Mouse (Mus musculus): Measurements from ENCODE around the gene D17Wsu92e. TPM values are rescaled to one million over a fixed set of nuclear protein-coding genes. Genes with fewer than 3 reads are reported as not detected.

The D17Wsu92e gene
- polyA plus RNA-seq, 1 experiment from 2014 or later: 11.1 TPM

GRCm38 (mm10) chr17:27719663-27720062, 100.8 kb downstream of the D17Wsu92e start:
- Histone ChIP-seq H3K27me3 (ENCODE audit: control insufficient read depth, insufficient read depth, low read length) (no peaks in the 10 kb centered on the region), H3K27ac (no peak overlapping the region), H3K36me3 (replicated peaks; ENCODE audit: control insufficient read depth, insufficient read depth) (no peaks in the 10 kb centered on the region), H3K4me2 (replicated peaks) (no peak overlapping the region), H3K9me3 (ENCODE audit: control insufficient read depth, low read length) (no peaks in the 10 kb centered on the region), H3K4me1 (replicated peaks; ENCODE audit: control insufficient read depth, insufficient read depth, low read length) (0 out of 2 replicates have a peak, but pooled peaks cover 9% of the 10 kb centered on the region), H3K4me3 (replicated peaks; ENCODE audit: low read length) (no peak overlapping the region), H3K9ac (no peak overlapping the region)
- 73% methylated on average over 14 of the region's 14 CpGs for WGBS
- DNase-seq (ENCODE audit: low spot score) (no peak), ATAC-seq (ENCODE audit: low FRiP score) (no peak)

- ATAC-seq (ENCODE audit: low FRiP score) (no peak), DNase-seq (ENCODE audit: low spot score) (peak; percentile 55)
- WGBS: 53% methylated on average over 5 of the region's 5 CpGs
Observed at GRCm38 (mm10) chr17:27718250-27718649, 102.2 kb downstream of the D17Wsu92e start.

GRCm38 (mm10) chr17:27716804-27717203, 103.6 kb downstream of the D17Wsu92e start:
- H3K27me3 ChIP-seq (ENCODE audit: control insufficient read depth, insufficient read depth, low read length): no peaks in the 10 kb centered on the region
- WGBS: 4% methylated on average over 16 of the region's 16 CpGs
- H3K4me3 ChIP-seq (replicated peaks; ENCODE audit: low read length): peak overlapping the region; percentile 6; the same call in 1 of the 2 replicates
- no peak overlapping the region for H3K27ac ChIP-seq
- peak overlapping the region; percentile 39 for H3K4me2 ChIP-seq (replicated peaks)
- H3K9ac ChIP-seq: peak overlapping the region; percentile 4; the same call in 1 of the 2 replicates
- no peak for ATAC-seq (ENCODE audit: low FRiP score)
- no peaks in the 10 kb centered on the region for H3K36me3 ChIP-seq (replicated peaks; ENCODE audit: control insufficient read depth, insufficient read depth)
- H3K4me1 ChIP-seq (replicated peaks; ENCODE audit: control insufficient read depth, insufficient read depth, low read length): 0 out of 2 replicates have a peak, but pooled peaks cover 9% of the 10 kb centered on the region
- no peak for DNase-seq (ENCODE audit: low spot score)
- H3K9me3 ChIP-seq (ENCODE audit: control insufficient read depth, low read length): no peaks in the 10 kb centered on the region

More at GRCm38 (mm10) chr17:27718250-27718649, 102.2 kb downstream of the D17Wsu92e start:
- H3K4me2 ChIP-seq (replicated peaks): no peak overlapping the region
- H3K9ac ChIP-seq: no peak overlapping the region
- H3K36me3 ChIP-seq (replicated peaks; ENCODE audit: control insufficient read depth, insufficient read depth): no peaks in the 10 kb centered on the region
- no peaks in the 10 kb centered on the region for H3K27me3 ChIP-seq (ENCODE audit: control insufficient read depth, insufficient read depth, low read length)
- no peaks in the 10 kb centered on the region for H3K9me3 ChIP-seq (ENCODE audit: control insufficient read depth, low read length)
- 0 out of 2 replicates have a peak, but pooled peaks cover 9% of the 10 kb centered on the region for H3K4me1 ChIP-seq (replicated peaks; ENCODE audit: control insufficient read depth, insufficient read depth, low read length)
- no peak overlapping the region for H3K27ac ChIP-seq
- H3K4me3 ChIP-seq (replicated peaks; ENCODE audit: low read length): no peak overlapping the region

GRCm38 (mm10) chr17:27712832-27713231, 107.6 kb downstream of the D17Wsu92e start:
- DNase-seq (ENCODE audit: low spot score) (no peak), ATAC-seq (ENCODE audit: low FRiP score) (no peak)
- Histone ChIP-seq H3K4me2 (replicated peaks) (no peak overlapping the region), H3K4me1 (replicated peaks; ENCODE audit: control insufficient read depth, insufficient read depth, low read length) (peaks cover 6% of the 10 kb centered on the region; the same call in 1 of the 2 replicates), H3K9me3 (ENCODE audit: control insufficient read depth, low read length) (no peaks in the 10 kb centered on the region), H3K36me3 (replicated peaks; ENCODE audit: control insufficient read depth, insufficient read depth) (no peaks in the 10 kb centered on the region), H3K4me3 (replicated peaks; ENCODE audit: low read length) (no peak overlapping the region), H3K9ac (no peak overlapping the region), H3K27me3 (ENCODE audit: control insufficient read depth, insufficient read depth, low read length) (no peaks in the 10 kb centered on the region), H3K27ac (no peak overlapping the region)
- WGBS: 60% methylated on average over 1 of the region's 1 CpGs

- Histone ChIP-seq H3K27me3 (ENCODE audit: control insufficient read depth, insufficient read depth, low read length) (no peaks in the 10 kb centered on the region), H3K27ac (no peak overlapping the region), H3K9ac (no peak overlapping the region), H3K9me3 (ENCODE audit: control insufficient read depth, low read length) (no peaks in the 10 kb centered on the region), H3K4me1 (replicated peaks; ENCODE audit: control insufficient read depth, insufficient read depth, low read length) (no peaks in the 10 kb centered on the region; the same call in 1 of the 2 replicates), H3K36me3 (replicated peaks; ENCODE audit: control insufficient read depth, insufficient read depth) (0 out of 2 replicates have a peak, but pooled peaks cover 5% of the 10 kb centered on the region), H3K4me3 (replicated peaks; ENCODE audit: low read length) (no peak overlapping the region), H3K4me2 (replicated peaks) (no peak overlapping the region)
- 74% methylated on average over 5 of the region's 5 CpGs for WGBS
- no peak for DNase-seq (ENCODE audit: low spot score)
- no peak for ATAC-seq (ENCODE audit: low FRiP score)
Observed at GRCm38 (mm10) chr17:27709650-27710049, 110.8 kb downstream of the D17Wsu92e start.

- Histone ChIP-seq H3K4me2 (replicated peaks) (peak overlapping the region; percentile 47), H3K27ac (no peak overlapping the region), H3K9ac (no peak overlapping the region; the same call in 1 of the 2 replicates), H3K4me3 (replicated peaks; ENCODE audit: low read length) (0 out of 2 replicates have a peak overlapping the region, but pooled peaks have one; percentile 8), H3K4me1 (replicated peaks; ENCODE audit: control insufficient read depth, insufficient read depth, low read length) (no peaks in the 10 kb centered on the region; the same call in 1 of the 2 replicates), H3K9me3 (ENCODE audit: control insufficient read depth, low read length) (no peaks in the 10 kb centered on the region), H3K36me3 (replicated peaks; ENCODE audit: control insufficient read depth, insufficient read depth) (0 out of 2 replicates have a peak, but pooled peaks cover 8% of the 10 kb centered on the region), H3K27me3 (ENCODE audit: control insufficient read depth, insufficient read depth, low read length) (no peaks in the 10 kb centered on the region)
- ATAC-seq (ENCODE audit: low FRiP score): peak; percentile 85
- DNase-seq (ENCODE audit: low spot score): peak; percentile 66
- WGBS: 6% methylated on average over 25 of the region's 25 CpGs
Observed at GRCm38 (mm10) chr17:27707954-27708661, 112.3 kb downstream of the D17Wsu92e start.

GRCm38 (mm10) chr17:27705661-27706060, 114.8 kb downstream of the D17Wsu92e start:
- ATAC-seq (ENCODE audit: low FRiP score) (no peak), DNase-seq (ENCODE audit: low spot score) (no peak)
- Histone ChIP-seq H3K27me3 (ENCODE audit: control insufficient read depth, insufficient read depth, low read length) (no peaks in the 10 kb centered on the region), H3K36me3 (replicated peaks; ENCODE audit: control insufficient read depth, insufficient read depth) (0 out of 2 replicates have a peak, but pooled peaks cover 8% of the 10 kb centered on the region), H3K4me1 (replicated peaks; ENCODE audit: control insufficient read depth, insufficient read depth, low read length) (no peaks in the 10 kb centered on the region; the same call in 1 of the 2 replicates), H3K4me3 (replicated peaks; ENCODE audit: low read length) (no peak overlapping the region), H3K9ac (no peak overlapping the region), H3K27ac (no peak overlapping the region), H3K9me3 (ENCODE audit: control insufficient read depth, low read length) (no peaks in the 10 kb centered on the region), H3K4me2 (replicated peaks) (no peak overlapping the region)
- 40% methylated on average over 10 of the region's 10 CpGs for WGBS

GRCm38 (mm10) chr17:27703961-27704621, 116.4 kb downstream of the D17Wsu92e start:
- 65% methylated on average over 5 of the region's 5 CpGs for WGBS
- H3K9me3 ChIP-seq (ENCODE audit: control insufficient read depth, low read length): no peaks in the 10 kb centered on the region
- 0 out of 2 replicates have a peak, but pooled peaks cover 8% of the 10 kb centered on the region for H3K36me3 ChIP-seq (replicated peaks; ENCODE audit: control insufficient read depth, insufficient read depth)
- DNase-seq (ENCODE audit: low spot score) (peak; percentile 60), ATAC-seq (ENCODE audit: low FRiP score) (no peak)
- no peak overlapping the region for H3K4me2 ChIP-seq (replicated peaks)
- no peak overlapping the region for H3K4me3 ChIP-seq (replicated peaks; ENCODE audit: low read length)
- H3K4me1 ChIP-seq (replicated peaks; ENCODE audit: control insufficient read depth, insufficient read depth, low read length): no peaks in the 10 kb centered on the region; the same call in 1 of the 2 replicates
- no peak overlapping the region for H3K9ac ChIP-seq
- H3K27ac ChIP-seq: no peak overlapping the region
- no peaks in the 10 kb centered on the region for H3K27me3 ChIP-seq (ENCODE audit: control insufficient read depth, insufficient read depth, low read length)

- H3K36me3 ChIP-seq (replicated peaks; ENCODE audit: control insufficient read depth, insufficient read depth): 0 out of 2 replicates have a peak, but pooled peaks cover 8% of the 10 kb centered on the region
- no peaks in the 10 kb centered on the region for H3K27me3 ChIP-seq (ENCODE audit: control insufficient read depth, insufficient read depth, low read length)
- H3K9ac ChIP-seq: no peak overlapping the region
- WGBS: 1% methylated on average over 32 of the region's 34 CpGs
- H3K4me3 ChIP-seq (replicated peaks; ENCODE audit: low read length): peak overlapping the region; percentile 7; the same call in 1 of the 2 replicates
- DNase-seq (ENCODE audit: low spot score): peak; percentile 58
- ATAC-seq (ENCODE audit: low FRiP score): no peak
- no peaks in the 10 kb centered on the region for H3K4me1 ChIP-seq (replicated peaks; ENCODE audit: control insufficient read depth, insufficient read depth, low read length)
- H3K9me3 ChIP-seq (ENCODE audit: control insufficient read depth, low read length): no peaks in the 10 kb centered on the region
- H3K27ac ChIP-seq: no peak overlapping the region
- peak overlapping the region; percentile 50 for H3K4me2 ChIP-seq (replicated peaks)
Observed at GRCm38 (mm10) chr17:27702518-27702917, 117.9 kb downstream of the D17Wsu92e start.

All from hindbrain, embryonic 14.5 days (tissue).